Mouse (Mus musculus) cerebellum, adult 8-10 months (tissue): ENCODE measurements around the gene Kcnab1.

Experiments
- DNase-seq: peaks from one replicate; pipeline ENCODE4 v3.0.0; 2022

The Kcnab1 gene

DNA sequence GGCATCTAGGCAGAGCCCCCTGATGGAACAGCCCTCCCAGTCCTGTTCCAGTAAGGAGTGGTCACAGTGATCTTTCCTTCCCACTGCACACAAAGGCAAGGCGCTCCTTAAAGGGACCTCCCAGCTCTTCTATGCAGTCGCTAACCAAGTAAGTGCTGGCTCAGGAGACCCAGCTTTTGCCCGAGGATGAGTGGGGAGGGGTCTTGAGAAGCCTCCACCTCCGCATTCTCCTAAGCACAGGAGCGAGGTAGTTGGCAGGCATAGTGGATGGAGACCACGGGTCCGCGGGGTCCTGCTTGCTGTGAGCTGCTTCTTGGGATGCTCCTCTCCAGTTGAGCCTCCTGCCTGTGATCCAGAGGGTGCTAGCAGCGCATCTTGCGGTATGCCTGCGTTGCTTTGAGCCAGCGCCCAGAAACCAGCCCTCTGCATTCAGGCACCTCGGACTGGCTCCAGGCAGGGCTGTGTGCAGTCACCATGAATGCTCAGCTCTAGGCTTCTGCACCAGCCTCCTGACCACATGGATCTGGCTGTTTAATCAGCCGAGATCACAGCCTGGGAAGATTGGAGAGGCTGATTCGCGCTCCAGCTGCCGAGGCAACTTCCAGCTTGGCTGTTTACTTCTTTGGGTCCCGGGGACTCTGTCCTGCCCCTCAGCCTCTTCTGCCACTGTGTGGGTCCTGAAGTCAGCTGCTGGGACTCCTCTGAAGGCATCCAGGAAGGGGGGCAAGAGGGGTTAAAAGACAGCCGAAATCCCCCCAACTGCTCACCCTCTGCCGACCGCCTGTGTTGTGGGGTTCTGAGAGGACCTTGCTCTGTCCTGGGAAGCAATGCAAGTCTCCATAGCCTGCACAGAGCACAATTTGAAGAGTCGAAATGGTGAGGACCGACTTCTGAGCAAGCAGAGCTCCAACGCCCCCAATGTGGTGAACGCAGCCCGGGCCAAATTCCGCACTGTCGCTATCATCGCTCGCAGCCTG, at the start of gene Kcnab1:
Kcnab1 (plus strand) TSS at position 440 of the 977 bp plus-strand sequence.
- DNase-seq = peak; percentile 65

DNA sequence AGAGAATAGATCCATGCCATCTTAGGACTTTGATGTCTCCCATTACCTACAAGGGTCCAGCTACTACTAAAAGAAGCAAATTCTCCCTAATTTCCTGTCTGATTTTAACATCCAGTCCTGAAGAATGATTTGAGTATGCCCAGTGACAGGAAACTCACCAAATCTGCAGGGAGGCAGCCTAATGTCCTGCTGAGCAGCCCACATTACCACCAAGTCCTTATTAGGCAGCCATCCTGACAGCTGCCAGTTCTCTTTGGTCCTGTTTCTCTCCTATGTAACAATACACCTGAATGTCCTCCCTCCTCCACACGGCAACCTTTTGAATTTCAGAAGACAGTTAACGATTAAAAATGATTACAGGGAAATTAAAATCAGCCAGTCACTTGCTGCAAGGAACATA, 20.9 kb upstream of the Kcnab1 start:
- DNase-seq = no peak

DNA sequence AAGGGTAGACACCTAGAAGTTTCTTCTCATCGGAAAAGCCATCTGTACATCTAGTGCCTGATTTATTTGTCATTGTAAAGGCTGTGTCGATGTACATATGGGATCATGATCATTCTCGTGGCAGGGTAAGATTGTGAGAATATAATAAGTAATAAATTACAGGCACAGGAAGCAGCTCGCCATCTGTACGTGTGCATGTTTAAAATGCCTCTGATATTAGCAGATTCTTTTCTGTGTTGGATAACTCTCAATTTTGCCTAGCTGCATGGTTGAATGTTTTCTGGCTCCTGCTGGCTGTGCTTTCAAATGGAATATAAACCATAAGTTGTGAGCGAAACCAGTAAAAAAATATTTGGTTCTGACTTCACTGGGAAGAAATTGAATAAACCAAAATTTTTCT, 5.1 kb upstream of the Kcnab1 start:
- no peak for DNase-seq

DNA sequence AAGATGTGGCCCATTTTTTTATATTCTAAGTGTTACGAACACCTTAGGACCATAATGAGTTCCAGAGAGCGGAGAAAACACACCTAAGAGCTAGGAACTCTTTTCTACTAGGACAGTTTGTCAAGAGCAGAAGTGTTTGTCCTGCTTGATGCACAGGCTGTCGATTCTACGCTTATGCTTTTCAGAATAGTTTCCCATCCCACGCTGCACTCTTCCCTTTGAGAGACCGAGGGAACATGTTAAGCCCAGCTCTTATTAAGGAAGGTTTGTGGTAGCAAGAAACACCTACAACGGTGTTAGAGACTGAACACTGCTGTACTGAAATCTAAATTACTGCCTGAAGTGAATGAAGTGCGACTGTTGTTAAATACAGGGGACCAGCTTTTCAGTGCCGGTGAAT, 1.0 kb downstream of the Kcnab1 start:
- peak; percentile 35 for DNase-seq

DNA sequence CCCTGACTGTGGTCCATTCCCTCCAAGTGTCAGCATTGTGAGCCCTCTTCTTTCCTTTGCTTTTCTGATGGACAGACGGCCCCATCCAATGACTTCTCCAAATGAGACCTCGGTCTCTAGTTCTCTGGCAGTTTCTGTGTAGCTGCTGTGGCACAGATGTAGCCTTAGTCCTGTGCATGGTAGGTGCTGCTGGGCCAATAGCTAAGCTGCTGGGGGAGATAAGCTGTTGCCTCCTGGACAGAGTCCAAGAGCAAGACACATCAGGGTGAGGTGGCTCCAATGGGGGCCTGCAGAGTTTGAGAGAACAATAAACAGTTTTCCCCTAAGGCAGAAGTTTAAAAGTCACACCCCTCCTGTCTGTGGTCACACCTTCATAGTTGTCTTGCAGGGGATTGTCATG, 2.0 kb downstream of the Kcnab1 start:
- no peak for DNase-seq

DNA sequence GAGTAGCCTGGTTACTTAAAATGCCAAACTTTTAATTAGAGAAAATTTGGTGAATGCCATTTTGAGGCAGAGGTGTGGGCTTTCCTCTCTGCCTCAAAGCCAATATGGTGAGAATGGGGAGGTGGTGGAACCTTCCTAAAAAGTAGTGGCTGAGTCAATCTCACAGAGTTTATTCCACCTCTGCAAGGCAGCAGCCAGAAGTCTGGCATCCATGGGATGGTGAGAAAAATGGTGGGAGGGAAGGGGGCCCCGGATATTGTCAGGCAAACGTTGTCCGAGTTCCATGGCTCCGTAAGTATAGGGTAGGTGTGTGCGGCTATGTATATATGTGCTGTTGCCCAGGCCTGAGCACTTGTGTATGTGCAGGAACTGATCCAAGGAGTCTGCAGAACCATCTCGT, 6.0 kb downstream of the Kcnab1 start:
- DNase-seq = no peak

DNA sequence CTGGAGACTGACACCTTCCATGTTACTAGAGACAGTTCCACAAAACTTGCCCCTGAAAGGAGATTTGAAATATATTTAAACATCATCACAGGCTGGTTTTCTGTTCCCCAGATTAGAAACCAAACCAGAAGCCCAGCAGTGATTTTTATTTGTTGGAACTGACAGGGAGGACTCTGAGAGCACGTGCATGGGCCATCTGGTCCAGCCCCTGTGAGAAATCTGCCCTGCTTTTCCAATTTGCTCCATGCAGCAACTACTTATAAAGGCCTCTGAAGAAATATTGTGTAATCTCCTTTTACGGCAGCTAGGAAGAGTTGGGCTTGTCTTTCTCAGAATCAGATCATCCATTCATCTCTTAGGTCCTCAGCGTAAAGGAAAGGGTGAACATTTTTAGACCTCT, 7.8 kb downstream of the Kcnab1 start:
- peak; percentile 43 for DNase-seq

DNA sequence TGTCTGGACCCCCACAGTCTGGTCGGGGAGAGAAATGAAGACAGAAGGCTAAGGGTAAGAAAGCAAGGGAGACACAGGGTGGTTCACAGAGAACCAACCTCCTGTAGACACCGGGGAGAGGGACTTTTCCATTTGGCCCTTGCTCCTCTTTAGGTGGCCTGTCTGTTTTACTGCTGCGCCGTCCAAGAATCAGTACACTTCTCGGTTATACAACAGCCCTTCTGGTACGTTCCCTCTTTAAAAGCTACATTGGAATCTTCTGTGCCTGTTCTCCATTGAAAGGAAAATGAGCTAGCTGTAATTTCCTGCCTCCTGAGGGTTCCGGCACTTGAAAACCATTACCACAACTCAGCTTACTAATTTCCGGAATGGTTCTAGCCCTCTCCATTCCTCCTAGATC, 8.2 kb downstream of the Kcnab1 start:
- DNase-seq = peak; percentile 23

DNA sequence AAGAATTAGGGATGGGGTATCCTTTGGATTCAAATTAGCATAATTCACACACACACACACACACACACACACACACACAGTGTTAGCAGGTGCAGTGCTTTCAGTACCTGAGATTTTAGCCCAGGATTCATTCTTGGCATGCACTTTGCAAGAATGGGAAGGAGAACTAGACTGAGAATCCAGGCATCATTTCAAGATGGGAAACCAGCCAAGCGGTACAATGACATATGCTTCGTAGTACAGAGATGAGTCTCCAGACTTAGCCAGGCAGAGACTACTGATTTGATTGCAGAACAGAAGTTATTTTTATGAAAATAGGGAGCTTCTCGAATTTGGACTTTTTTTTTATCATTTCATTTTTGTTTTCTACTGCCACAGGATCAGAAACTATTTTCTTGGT, 15.8 kb downstream of the Kcnab1 start:
- DNase-seq = peak; percentile 87

DNA sequence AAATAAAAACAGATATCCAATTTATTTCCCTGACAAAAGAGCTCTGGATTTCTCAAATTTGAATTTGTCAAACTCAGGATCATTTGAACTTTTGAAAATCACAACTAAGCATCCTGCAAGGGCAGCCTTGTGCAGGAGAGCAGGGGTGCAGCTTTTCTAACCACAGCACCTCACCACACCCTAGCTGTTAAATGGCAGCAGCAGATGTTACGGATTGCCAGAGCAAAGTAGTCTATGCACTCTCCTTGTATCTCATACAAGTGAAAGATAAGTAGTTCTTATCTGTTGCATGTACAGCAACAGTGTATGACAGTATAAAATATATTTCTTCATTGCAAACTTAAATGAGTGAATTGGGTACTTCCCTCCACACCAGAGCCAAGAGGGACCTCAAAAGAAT, 20.4 kb downstream of the Kcnab1 start:
- DNase-seq = no peak

DNA sequence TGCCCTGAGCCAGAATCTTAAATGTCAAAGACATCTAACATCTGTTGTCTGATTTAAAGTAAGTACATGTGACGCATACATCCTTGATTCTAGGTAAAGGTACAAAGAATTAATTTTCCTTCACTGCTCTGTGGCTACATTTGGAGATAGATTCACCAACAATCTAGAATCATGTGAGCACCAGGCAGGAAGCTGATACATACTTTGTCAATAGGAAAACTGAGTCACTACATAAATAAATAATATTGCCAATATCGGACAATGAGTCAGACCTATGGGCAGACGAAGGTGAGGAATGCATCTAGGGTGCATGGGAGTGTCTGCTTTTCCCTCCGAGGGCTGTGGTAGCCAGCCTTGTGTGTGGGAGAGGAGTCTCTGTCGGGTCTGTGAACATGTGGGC, 25.7 kb downstream of the Kcnab1 start:
- no peak for DNase-seq

DNA sequence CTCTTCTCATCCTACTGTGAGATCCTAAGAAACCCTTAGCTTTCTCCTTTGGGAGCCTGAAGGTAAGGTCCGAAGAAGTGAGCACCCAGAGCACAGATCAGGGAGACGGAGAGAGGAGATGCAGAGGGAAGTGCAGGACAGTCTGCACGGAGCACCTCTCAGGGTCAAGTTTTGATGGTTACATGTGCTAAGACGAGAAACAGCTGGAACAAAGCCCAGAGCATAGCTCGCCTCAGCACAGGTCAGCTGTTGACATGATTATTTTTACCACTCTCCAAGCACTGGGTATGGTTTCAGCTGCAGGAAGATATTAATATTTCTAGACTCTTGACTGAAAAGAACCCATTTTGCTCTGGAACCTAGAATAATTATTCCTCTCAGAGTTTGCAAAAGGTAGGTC, 27.7 kb downstream of the Kcnab1 start:
- DNase-seq = no peak

DNA sequence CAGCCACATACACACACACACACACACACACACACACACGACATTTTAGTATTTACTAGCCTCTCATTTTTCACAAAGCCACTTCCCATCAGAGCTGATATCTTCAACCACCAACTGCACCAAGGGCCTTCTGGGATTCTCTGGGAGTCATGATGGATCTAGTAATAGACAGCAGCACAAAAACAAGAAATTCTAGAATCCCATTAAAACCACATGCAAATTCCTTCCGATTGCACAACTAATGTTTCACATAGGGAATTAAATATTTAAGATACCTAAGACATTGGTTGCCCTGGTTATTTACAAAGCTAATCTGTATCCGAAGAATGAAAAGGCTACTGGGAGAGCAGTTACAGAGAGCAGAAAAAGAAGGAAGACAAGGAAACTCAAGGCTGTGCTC, 29.6 kb downstream of the Kcnab1 start:
- no peak for DNase-seq

DNA sequence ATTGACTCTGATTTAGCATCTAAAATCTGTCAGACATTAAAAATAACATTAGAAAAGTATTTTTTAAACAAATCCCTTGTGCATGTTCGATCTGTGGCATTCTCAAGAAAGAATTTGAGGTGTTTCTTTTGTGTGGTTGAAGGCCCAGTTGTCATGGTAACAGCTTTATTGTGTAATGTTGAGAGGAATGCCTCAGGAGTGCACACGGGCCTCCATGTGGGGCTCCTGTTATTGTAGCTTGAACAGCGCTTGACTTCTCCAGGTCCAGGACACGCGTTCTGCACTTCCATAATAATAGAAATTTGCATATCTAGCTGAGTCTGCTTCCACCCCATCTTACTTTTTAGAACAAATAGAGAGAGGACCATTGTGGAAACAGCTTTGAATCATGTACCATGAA, 36.0 kb downstream of the Kcnab1 start:
- DNase-seq = no peak

DNA sequence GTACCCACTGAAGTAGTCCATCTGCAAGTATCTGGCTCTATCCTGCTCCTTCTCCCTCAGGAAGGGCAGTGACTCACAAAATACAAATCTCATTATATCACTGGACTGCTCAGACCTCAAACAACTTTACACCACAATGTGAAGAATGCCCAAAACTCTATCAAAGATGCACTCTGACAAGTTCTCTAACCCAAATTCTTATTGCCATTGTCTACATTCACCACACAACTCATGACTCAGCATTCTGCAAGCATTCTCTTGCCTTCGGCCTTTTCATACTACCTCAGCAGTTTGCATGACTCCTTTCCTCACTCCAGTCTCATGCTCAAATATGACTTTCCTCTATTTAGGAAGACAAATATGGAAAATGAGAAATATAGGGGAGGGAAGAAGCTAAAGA, 42.6 kb downstream of the Kcnab1 start:
- no peak for DNase-seq

DNA sequence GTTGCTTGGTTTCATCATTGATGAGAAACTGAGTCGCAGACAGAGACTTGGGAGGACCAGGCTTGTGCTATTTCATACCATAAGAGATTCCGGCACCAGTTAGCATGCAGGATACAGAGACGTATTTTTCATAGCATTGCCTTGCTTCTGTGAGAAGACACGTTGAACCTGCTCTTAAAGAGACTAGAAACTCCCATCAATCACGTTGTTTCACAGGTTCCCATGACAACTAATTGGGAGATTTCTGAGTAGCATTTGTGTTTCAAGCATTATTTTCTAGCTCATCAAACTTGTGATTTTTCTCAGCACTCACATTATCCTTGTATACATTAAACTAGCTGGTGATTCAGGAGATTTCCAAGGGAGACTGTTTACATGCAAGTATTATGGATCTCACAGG, 63.8 kb downstream of the Kcnab1 start:
- DNase-seq = no peak

DNA sequence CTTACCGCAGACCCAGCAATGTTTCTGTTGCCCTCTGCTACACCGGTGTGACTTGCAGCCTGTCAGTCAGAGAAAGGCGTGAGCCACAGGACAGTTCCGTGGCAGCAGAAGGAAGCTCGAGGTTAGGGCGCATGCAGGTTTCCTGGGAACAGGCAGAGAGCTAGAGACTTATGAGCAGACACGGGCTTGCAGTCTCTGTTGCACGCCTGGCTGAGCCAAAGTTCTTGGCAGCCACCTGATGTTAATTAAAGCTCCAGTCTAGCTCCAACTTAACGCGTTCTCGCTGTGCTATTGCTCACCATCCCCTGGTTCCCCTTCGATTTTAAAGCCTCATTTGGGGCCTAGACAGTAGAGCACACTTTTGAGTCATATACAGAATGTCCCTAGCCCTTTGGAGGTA, 65.4 kb downstream of the Kcnab1 start:
- DNase-seq = peak; percentile 46

DNA sequence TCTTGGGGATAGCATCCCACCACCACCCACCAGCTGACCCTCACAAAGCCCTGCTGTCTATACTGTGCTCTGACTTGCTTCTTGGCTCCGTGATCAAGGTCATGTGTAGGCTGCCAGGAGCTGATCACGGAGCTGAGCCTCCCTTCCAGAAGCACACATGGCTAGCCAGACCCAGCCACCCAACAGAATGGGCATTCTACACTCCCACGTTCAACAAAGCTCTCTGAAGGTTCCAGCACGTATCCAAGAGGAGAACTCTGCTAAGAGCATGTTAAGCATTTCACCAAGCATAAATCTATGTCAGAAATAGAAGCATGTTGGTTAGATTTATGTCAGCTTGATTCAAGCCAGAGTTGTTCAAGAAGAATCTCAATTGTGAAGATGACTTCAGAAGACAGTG, 66.6 kb downstream of the Kcnab1 start:
- no peak for DNase-seq

DNA sequence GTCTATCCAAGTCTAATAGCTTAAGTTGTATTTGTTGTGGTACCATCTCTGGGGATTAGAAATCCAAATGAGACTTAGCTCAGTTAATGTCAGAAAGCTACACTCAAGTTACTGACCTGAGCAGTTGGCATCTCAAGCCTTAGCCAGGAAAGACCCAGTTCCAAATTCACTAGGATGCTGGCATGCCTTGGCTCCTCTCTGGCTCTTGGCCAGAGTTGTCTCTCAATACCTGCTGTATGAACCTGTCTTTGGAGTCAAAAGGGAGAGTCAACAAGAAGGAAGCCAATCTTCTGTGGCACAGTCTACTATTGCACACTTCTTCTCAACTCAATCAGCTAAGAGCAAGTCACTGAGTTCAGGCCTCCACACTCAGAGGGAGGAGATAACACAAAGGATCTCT, 67.7 kb downstream of the Kcnab1 start:
- DNase-seq = no peak

DNA sequence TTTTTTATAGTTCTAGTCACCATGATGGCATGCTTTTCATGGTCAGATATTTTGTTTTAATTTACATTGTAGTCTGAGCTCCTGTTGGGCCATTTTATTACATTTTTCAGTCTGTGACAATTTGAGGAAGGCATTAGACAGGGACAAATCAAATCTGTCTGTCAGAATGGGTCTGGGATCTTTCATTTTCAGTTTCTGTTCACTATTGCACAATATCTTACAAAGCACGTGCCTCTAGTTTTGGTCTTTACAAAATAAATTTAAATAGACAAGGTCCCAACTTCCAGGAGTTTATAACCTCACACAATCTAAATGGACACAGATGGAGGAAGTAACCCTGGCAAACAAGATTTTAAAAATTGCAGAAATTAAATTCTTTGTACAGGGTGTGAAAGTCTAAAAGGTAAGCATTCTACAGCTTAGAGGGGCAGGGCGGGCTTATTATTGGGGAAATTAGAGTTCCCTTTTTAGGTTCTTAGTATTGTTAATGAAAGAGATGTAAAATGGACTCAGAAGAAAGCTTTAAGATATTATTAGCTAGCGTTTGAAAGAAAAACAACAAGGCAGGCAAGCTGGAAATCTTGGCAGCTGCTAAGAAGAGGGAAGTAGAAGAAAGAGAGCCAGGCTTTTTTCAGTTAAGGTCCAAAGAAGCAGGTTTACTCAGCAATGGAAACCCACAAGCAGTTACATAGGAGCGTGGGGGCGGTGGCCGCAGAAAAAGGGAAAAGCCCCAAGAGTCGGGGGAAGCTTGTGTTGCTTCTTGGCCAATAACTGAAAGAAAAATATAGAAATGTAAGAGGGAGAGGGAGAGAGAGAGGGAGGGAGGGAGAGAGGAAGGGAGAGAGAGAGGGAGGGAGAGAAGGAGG, 78.9 kb downstream of the Kcnab1 start:
- no peak for DNase-seq

DNA sequence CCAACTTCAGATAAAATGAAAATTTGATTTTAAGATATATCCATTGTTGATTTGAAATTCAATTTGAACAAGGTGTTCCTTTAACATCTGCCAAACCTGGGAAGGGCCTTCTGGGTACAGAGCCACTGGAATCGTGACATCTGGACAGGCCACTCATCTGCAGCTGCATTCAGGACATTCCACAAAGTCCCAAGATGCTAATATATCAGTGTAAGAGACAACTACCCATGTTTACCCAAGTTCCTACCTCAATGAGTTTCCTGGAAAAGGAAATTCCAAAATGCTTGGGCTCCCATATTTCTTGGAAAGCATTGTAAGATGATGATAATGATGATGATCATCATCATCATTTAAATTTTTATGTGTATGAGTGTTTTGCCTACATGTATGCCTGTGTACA, 91.4 kb downstream of the Kcnab1 start:
- no peak for DNase-seq

DNA sequence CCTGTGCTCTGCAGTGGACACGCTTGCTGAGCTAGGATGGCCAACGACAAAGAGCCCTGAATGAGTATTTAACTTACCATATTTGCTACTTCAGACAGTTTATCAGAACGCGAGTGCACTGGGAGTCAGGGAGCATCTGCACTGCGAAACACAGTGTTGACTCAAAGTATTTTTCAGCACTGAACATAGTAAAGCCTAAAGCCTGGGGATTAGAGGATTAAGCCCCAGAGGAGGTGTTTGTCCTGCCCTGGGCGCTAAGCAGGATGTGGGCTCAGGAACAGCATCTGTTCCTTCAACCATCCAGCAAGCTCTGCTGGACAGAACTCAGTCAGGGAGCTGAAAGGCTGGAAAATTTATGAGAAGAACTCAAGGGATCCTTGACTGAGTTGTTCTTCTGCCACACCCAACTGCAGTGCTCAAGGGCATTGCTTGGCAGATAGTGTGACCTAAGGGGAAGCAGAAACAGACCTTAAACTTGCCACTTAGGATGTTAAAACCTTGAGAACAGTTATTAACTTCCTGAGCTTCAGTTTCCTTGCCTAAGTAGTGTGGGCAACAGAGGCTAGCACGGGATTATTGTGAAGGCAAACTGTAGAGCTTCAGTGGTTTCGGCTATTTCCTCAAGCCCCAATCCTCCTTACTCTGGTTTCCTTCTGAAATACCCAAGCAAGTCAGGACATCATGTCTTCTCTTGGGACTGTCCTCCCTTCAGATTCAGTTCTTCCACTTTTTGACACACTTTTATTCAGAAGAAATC, 94.4 kb downstream of the Kcnab1 start:
- DNase-seq = no peak
